Mouse (Mus musculus): ENCODE measurements around the gene Bnipl. TPM values are rescaled to one million over a fixed set of nuclear protein-coding genes. Genes with fewer than 3 reads are reported as not detected.

The Bnipl gene
- total RNA-seq, 2 experiments from 2014 or later, result not detected

GRCm38 (mm10) chr3:95281216-95282126 lies 30.5 kb upstream of the Bnipl start, which contains the start of the genes Mindy1 and Prune1:
TSS of gene Mindy1 (plus strand) at chr3:95281345.
TSS of gene Prune1 (minus strand) at chr3:95282076.
- DNase-seq (ENCODE audit: low spot score in 2 of 2), result peak; percentile 96 to 97

GRCm38 (mm10) chr3:95280747-95281146 lies 29.8 kb upstream of the Bnipl start:
- no peak for DNase-seq (ENCODE audit: low spot score in 2 of 2)

- no peak for DNase-seq (ENCODE audit: low spot score in 2 of 2)
Observed at GRCm38 (mm10) chr3:95277149-95277551, 26.2 kb upstream of the Bnipl start.

- no peak for DNase-seq (ENCODE audit: low spot score in 2 of 2)
Observed at GRCm38 (mm10) chr3:95276428-95276934, 25.5 kb upstream of the Bnipl start.

- no peak for DNase-seq (ENCODE audit: low spot score in 2 of 2)
Observed at GRCm38 (mm10) chr3:95275161-95275560, 24.2 kb upstream of the Bnipl start.

GRCm38 (mm10) chr3:95274453-95274852 lies 23.5 kb upstream of the Bnipl start:
- DNase-seq (ENCODE audit: low spot score in 2 of 2), result no peak

GRCm38 (mm10) chr3:95273471-95273870 lies 22.5 kb upstream of the Bnipl start:
- DNase-seq (ENCODE audit: low spot score in 2 of 2), result no peak

GRCm38 (mm10) chr3:95270766-95271364 lies 19.9 kb upstream of the Bnipl start:
- DNase-seq (ENCODE audit: low spot score in 2 of 2), result no peak

- no peak for DNase-seq (ENCODE audit: low spot score in 2 of 2)
Observed at GRCm38 (mm10) chr3:95269789-95270188, 18.8 kb upstream of the Bnipl start.

- peak in 1 of 2 experiments; percentile 32 for DNase-seq (ENCODE audit: low spot score in 2 of 2)
Observed at GRCm38 (mm10) chr3:95267855-95268254, 16.9 kb upstream of the Bnipl start.

- no peak for DNase-seq (ENCODE audit: low spot score in 2 of 2)
Observed at GRCm38 (mm10) chr3:95266052-95266451, 15.1 kb upstream of the Bnipl start.

GRCm38 (mm10) chr3:95264724-95265123 lies 13.7 kb upstream of the Bnipl start:
- no peak for DNase-seq (ENCODE audit: low spot score in 2 of 2)

GRCm38 (mm10) chr3:95263089-95263739 lies 12.2 kb upstream of the Bnipl start:
- peak; percentile 61 to 75 for DNase-seq (ENCODE audit: low spot score in 2 of 2)

GRCm38 (mm10) chr3:95261975-95262374 lies 11.0 kb upstream of the Bnipl start:
- no peak for DNase-seq (ENCODE audit: low spot score in 2 of 2)

GRCm38 (mm10) chr3:95256931-95257330 lies 5.9 kb upstream of the Bnipl start:
- no peak for DNase-seq (ENCODE audit: low spot score in 2 of 2)

- no peak for DNase-seq (ENCODE audit: low spot score in 2 of 2)
Observed at GRCm38 (mm10) chr3:95250361-95250760, 632 bp downstream of the Bnipl start.

GRCm38 (mm10) chr3:95247660-95248336 lies 3.2 kb downstream of the Bnipl start:
- no peak for DNase-seq (ENCODE audit: low spot score in 2 of 2)

- peak in 1 of 2 experiments; percentile 33 for DNase-seq (ENCODE audit: low spot score in 2 of 2)
Observed at GRCm38 (mm10) chr3:95246465-95247231, 4.3 kb downstream of the Bnipl start.

- DNase-seq (ENCODE audit: low spot score in 2 of 2), result no peak
Observed at GRCm38 (mm10) chr3:95243086-95243485, 7.9 kb downstream of the Bnipl start.

GRCm38 (mm10) chr3:95241498-95241897 lies 9.5 kb downstream of the Bnipl start, which contains the start of gene Gm128:
TSS of gene Gm128 (minus strand) at chr3:95241598.
- no peak for DNase-seq (ENCODE audit: low spot score in 2 of 2)

All from adrenal gland, adult 18-20 months (tissue).